Mouse (Mus musculus) bone marrow macrophage, adult 2 months (primary cell): ENCODE results near the gene Pamr1. TPM values are rescaled to one million over a fixed set of nuclear protein-coding genes. Genes with fewer than 3 reads are reported as not detected.

Experiments
- H3K27ac ChIP-seq: 2 replicates; pipeline ENCODE4 v1.5.1; 2012; ENCODE audit warnings: low read depth, low read length; ENCODE audit not compliant: insufficient read depth
- H3K4me1 ChIP-seq: 2 replicates; pipeline ENCODE4 v1.6.1; 2012; ENCODE audit warnings: low read length; ENCODE audit not compliant: control insufficient read depth, insufficient read depth
- H3K4me3 ChIP-seq: 2 replicates; pipeline ENCODE4 v1.5.1; 2012; ENCODE audit warnings: mild to moderate bottlenecking, low read length, moderate library complexity; ENCODE audit not compliant: insufficient read depth
- CTCF ChIP-seq: IDR thresholded peaks from 2 replicates; pipeline ENCODE4 v1.5.1; 2012; ENCODE audit warnings: low read depth, mild to moderate bottlenecking, low read length, moderate library complexity
- POLR2A ChIP-seq: IDR thresholded peaks from 2 replicates; pipeline ENCODE4 v1.6.1; 2012; ENCODE audit warnings: mild to moderate bottlenecking, low read depth, low read length, borderline replicate concordance
- polyA plus RNA-seq: library from polyadenylated mRNA; stranded (reverse); fragments of >200 nt; gene quantifications from 2 replicates; pipeline ENCODE4 v1.2.4, GENCODE M21; 2012; ENCODE audit not compliant: missing spikeins, insufficient read depth, insufficient read length

Gene Pamr1
- polyA plus RNA-seq, 1 experiment = not detected

DNA sequence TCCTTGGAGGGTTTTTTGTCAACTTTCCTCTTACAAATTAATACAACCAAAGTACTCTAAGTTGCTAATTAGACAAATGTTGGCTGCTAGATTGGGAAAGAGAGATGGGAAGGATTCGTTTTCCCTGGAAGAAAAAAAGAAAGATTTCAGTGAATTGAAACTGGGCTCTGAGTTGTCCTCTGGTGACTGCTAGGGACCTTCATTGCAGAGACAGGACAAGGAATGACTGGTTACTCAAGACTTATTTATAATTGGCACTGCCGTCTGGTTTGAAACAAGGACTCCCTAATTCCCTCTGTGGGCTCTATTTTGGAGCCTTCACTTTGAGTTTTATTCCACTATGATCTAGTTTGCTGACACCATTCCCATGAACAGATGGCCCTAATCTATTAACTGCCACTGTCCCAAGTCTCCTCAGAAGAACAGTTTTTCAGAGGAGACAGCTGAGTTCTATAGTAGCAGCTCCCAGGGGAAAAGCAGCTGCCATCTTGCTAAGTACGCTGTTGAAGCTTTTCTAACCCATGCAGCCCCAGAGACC is 85.8 kb downstream of the Pamr1 start:
- Histone ChIP-seq H3K27ac (no peak overlapping the region), H3K4me3 (no peak overlapping the region), H3K4me1 (peaks cover 12% of the 10 kb centered on the region)
- TF ChIP-seq POLR2A = no peak
- TF ChIP-seq CTCF = no peak

GRCm38 (mm10) chr2:102636116-102636600 is 86.3 kb downstream of the Pamr1 start:
- no peak for TF ChIP-seq POLR2A
- no peak for TF ChIP-seq CTCF
- H3K4me3 ChIP-seq = no peak overlapping the region
- peaks cover 12% of the 10 kb centered on the region for H3K4me1 ChIP-seq
- no peak overlapping the region for H3K27ac ChIP-seq

DNA sequence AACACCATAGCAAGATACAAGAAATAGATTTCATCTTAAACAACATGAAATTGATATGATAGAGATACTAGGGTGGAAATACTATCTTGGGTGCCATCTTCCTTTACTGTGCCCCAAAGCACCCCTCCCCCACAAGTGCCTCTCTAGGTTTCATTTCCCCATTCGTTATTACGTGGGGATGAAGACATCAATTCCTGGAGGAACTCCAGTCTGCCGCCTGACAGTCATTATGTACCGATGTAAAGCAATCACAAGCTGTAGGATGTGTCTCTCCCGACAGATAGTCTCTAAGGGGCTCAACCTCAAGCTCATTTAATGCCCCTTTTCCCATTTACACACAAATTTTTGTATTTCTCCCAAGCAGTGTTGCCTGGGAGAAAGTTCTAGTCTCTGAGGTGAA is 88.3 kb downstream of the Pamr1 start:
- no peak overlapping the region for H3K4me3 ChIP-seq
- no peak overlapping the region for H3K27ac ChIP-seq
- no peak for TF ChIP-seq CTCF
- no peak for TF ChIP-seq POLR2A
- H3K4me1 ChIP-seq = peaks cover 12% of the 10 kb centered on the region

DNA sequence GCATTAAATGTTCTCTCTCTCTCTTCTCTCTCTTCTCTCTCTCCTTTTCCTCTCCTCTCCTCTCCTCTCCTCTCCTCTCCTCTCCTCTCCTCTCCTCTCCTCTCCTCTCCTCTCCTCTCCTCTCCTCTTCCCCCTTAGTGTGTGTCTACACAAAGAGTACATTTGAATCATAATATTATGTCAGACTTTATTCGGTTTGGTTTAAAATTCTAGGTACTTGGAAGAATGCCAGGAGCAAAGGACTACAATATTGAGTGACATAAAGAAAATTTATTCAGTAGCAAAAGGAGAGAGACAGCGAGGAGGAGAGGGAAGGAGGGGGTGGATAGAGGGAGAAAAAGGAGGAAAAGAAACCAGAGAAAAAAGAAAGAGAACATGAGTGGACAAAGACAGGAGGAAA is 88.9 kb downstream of the Pamr1 start:
- no peak overlapping the region for H3K4me3 ChIP-seq
- no peak overlapping the region for H3K27ac ChIP-seq
- TF ChIP-seq POLR2A (no peak), CTCF (no peak)
- peaks cover 12% of the 10 kb centered on the region for H3K4me1 ChIP-seq

DNA sequence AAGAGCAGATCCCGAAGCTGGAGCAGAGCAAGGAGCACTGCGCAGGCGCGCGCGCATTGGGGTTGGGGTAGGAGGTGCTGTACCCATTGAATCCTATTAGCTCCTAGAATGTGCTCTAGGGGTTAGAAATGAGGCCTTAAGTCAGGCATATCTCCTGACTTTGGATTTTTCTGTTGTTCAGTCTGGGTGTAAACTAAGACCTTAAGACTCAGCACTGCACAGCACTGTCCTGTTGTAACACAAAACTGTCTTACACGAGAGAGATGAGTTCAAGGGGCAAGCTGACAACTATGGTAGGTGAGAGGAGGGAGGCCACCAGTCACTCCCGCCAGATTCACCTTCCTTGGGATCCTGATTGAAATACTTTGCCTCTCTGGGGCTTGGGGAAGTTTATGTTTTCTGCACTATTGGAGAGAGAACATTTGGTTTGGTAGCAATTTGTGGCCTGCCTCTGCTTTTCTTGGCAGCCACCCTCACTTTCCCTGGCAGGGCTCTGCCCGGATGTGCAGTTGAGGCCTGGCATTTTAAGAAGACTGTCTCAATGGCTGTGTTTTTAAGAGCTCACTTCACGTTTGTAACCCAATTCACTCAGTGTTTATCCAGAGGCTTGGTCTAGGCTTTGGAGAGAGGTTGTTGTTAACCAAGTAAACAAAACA is 99.2 kb downstream of the Pamr1 start:
- Histone ChIP-seq H3K4me1 (no peaks in the 10 kb centered on the region), H3K4me3 (no peak overlapping the region), H3K27ac (no peak overlapping the region)
- TF ChIP-seq CTCF (no peak), POLR2A (no peak)

DNA sequence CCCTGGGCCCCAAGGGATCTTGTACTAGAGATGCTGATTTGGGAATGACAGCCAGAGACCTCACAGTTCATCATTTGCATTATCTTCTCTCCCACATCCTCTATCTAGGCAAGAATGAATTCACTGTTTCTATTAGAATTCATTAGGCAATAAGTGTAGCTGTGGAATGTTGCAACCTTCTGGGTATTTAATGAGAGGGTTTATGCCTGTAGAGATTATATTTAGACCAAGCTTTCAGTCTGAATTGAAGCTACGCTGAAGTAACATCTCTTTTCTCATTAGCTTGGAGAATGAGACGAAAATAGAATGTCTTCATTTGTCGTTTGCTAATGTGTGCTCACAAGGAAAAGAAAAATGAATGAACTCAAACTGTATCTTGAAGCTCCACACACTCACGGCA is 100.5 kb downstream of the Pamr1 start:
- no peaks in the 10 kb centered on the region for H3K4me1 ChIP-seq
- no peak for TF ChIP-seq CTCF
- TF ChIP-seq POLR2A = no peak
- H3K27ac ChIP-seq = no peak overlapping the region
- H3K4me3 ChIP-seq = no peak overlapping the region

DNA sequence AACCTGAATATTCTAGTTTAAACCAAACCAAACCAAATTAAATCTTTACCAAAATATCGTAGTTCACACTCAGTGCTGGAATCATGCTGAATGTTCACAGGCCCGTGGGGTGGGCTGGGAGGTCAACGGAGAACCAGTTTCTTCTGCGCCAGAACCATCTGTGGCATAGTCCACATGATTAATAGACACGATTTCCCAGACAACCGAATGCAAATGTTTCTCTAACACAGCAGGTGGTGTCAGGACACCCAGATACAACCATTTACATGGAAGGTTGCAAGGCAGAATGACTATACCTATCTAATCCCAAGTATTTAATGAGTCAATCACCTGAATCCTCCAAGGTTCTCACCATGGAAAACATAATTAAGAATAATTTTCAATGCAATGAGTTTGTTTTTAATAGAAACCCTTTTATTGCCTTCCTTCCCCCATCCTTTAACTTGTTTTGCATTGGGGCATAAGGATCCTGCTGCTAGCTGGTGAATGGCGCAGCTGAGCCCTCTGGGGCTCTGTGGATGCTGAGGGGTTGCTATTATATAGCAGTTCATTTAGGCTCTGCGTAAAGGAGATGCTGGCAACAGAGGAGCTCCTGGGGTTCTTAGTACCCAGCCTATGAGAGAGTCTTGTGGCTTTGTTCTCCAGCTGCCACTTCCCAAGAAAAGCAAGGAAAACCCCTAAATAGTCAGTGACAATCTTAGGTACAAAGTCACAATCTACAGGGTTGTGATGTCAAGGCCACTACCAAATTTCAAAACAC is 106.3 kb downstream of the Pamr1 start:
- H3K4me1 ChIP-seq = no peaks in the 10 kb centered on the region
- no peak overlapping the region for H3K4me3 ChIP-seq
- H3K27ac ChIP-seq = no peak overlapping the region
- TF ChIP-seq CTCF (no peak), POLR2A (no peak)

- no peak for TF ChIP-seq POLR2A
- no peak for TF ChIP-seq CTCF
- Histone ChIP-seq H3K27ac (no peak overlapping the region), H3K4me3 (no peak overlapping the region), H3K4me1 (no peaks in the 10 kb centered on the region)
Measured at GRCm38 (mm10) chr2:102657726-102658125, 107.9 kb downstream of the Pamr1 start.

GRCm38 (mm10) chr2:102658163-102658660 is 108.4 kb downstream of the Pamr1 start, which contains the start of gene Slc1a2:
TSS of gene Slc1a2 (plus strand) at chr2:102658659.
- H3K27ac ChIP-seq = no peak within 1 kb of the TSS

More at GRCm38 (mm10) chr2:102658163-102658660, 108.4 kb downstream of the Pamr1 start, which contains the start of gene Slc1a2:
- H3K4me3 ChIP-seq = peak within 1 kb of the TSS; percentile 60
- TF ChIP-seq CTCF = no peak
- no peak for TF ChIP-seq POLR2A
- no peaks in the 10 kb centered on the region for H3K4me1 ChIP-seq
